Mouse (Mus musculus): ENCODE results near the gene Josd2. TPM values are rescaled to one million over a fixed set of nuclear protein-coding genes. Genes with fewer than 3 reads are reported as not detected.

Josd2 gene
- polyA plus RNA-seq, 2 experiments, result 81.5 to 167 TPM

- Histone ChIP-seq H3K4me3 (replicated peaks; ENCODE audit: low read length) (peak within 1 kb of the TSS; percentile 73), H3K4me2 (replicated peaks; ENCODE audit: low read depth, low read length, severe bottlenecking) (peak within 1 kb of the TSS; percentile 87), H3K4me1 (ENCODE audit: control insufficient read depth, insufficient read depth, low read length) (peaks cover 13% of the 10 kb centered on the region; the same call in 1 of the 2 replicates), H3K27me3 (ENCODE audit: control insufficient read depth, insufficient read depth, low read length) (no peaks in the 10 kb centered on the region), H3K36me3 (ENCODE audit: control insufficient read depth, insufficient read depth, low read length) (peaks cover 29% of the 10 kb centered on the region), H3K27ac (replicated peaks; ENCODE audit: low read depth, low read length) (peak within 1 kb of the TSS; percentile 93), H3K9me3 (ENCODE audit: control insufficient read depth, low read length) (no peaks in the 10 kb centered on the region), H3K9ac (ENCODE audit: low read depth, low read length, severe bottlenecking) (peak within 1 kb of the TSS; percentile 87)
- ATAC-seq (ENCODE audit: low FRiP score, low read depth) (peak; percentile 93), DNase-seq (ENCODE audit: low spot score) (peak; percentile 97)
- TF ChIP-seq POLR2A (IDR thresholded peaks at IDR 0.05; ENCODE audit: borderline replicate concordance, extremely low read depth, insufficient read depth, insufficient read length), result peak; percentile 22; the same call in 1 of the 2 replicates
- under 1% methylated on average over 58 of the region's 58 CpGs for WGBS
Observed at GRCm38 (mm10) chr7:44495992-44496770, 28.4 kb downstream of the Josd2 start, which contains the start of the genes Emc10 and Fam71e1. TSS of gene Emc10 (minus strand) at chr7:44496529. TSS of gene Fam71e1 (plus strand) at chr7:44496581.

- TF ChIP-seq POLR2A (IDR thresholded peaks at IDR 0.05; ENCODE audit: borderline replicate concordance, extremely low read depth, insufficient read depth, insufficient read length), result 0 out of 2 replicates have a peak, but pooled peaks have one; percentile 65
- WGBS, result under 1% methylated on average over 19 of the region's 26 CpGs
- Histone ChIP-seq H3K27ac (replicated peaks; ENCODE audit: low read depth, low read length) (peak overlapping the region; percentile 93), H3K9ac (ENCODE audit: low read depth, low read length, severe bottlenecking) (peak overlapping the region; percentile 87), H3K4me2 (replicated peaks; ENCODE audit: low read depth, low read length, severe bottlenecking) (peak overlapping the region; percentile 87), H3K27me3 (ENCODE audit: control insufficient read depth, insufficient read depth, low read length) (no peaks in the 10 kb centered on the region), H3K36me3 (ENCODE audit: control insufficient read depth, insufficient read depth, low read length) (peaks cover 23% of the 10 kb centered on the region), H3K4me1 (ENCODE audit: control insufficient read depth, insufficient read depth, low read length) (peaks cover 13% of the 10 kb centered on the region; the same call in 1 of the 2 replicates), H3K9me3 (ENCODE audit: control insufficient read depth, low read length) (no peaks in the 10 kb centered on the region), H3K4me3 (replicated peaks; ENCODE audit: low read length) (peak overlapping the region; percentile 73)
- DNase-seq (ENCODE audit: low spot score) (no peak), ATAC-seq (ENCODE audit: low FRiP score, low read depth) (no peak)
Observed at GRCm38 (mm10) chr7:44496771-44497109, 29.0 kb downstream of the Josd2 start.

- ATAC-seq (ENCODE audit: low FRiP score, low read depth), result no peak
- Histone ChIP-seq H3K9me3 (ENCODE audit: control insufficient read depth, low read length) (no peaks in the 10 kb centered on the region), H3K27ac (replicated peaks; ENCODE audit: low read depth, low read length) (no peak overlapping the region), H3K4me3 (replicated peaks; ENCODE audit: low read length) (peak overlapping the region; percentile 73), H3K9ac (ENCODE audit: low read depth, low read length, severe bottlenecking) (peak overlapping the region; percentile 87), H3K36me3 (ENCODE audit: control insufficient read depth, insufficient read depth, low read length) (peaks cover 15% of the 10 kb centered on the region), H3K4me2 (replicated peaks; ENCODE audit: low read depth, low read length, severe bottlenecking) (peak overlapping the region; percentile 87), H3K4me1 (ENCODE audit: control insufficient read depth, insufficient read depth, low read length) (peaks cover 13% of the 10 kb centered on the region; the same call in 1 of the 2 replicates), H3K27me3 (ENCODE audit: control insufficient read depth, insufficient read depth, low read length) (no peaks in the 10 kb centered on the region)
- TF ChIP-seq POLR2A (IDR thresholded peaks at IDR 0.05; ENCODE audit: borderline replicate concordance, extremely low read depth, insufficient read depth, insufficient read length), result no peak
- no peak for DNase-seq (ENCODE audit: low spot score)
- WGBS, result 85% methylated on average over 10 of the region's 10 CpGs
Observed at GRCm38 (mm10) chr7:44497361-44498055, 29.7 kb downstream of the Josd2 start.

GRCm38 (mm10) chr7:44498922-44499321 is 31.1 kb downstream of the Josd2 start:
- Histone ChIP-seq H3K27ac (replicated peaks; ENCODE audit: low read depth, low read length) (no peak overlapping the region), H3K9me3 (ENCODE audit: control insufficient read depth, low read length) (no peaks in the 10 kb centered on the region), H3K4me1 (ENCODE audit: control insufficient read depth, insufficient read depth, low read length) (peaks cover 13% of the 10 kb centered on the region; the same call in 1 of the 2 replicates), H3K4me2 (replicated peaks; ENCODE audit: low read depth, low read length, severe bottlenecking) (no peak overlapping the region), H3K9ac (ENCODE audit: low read depth, low read length, severe bottlenecking) (no peak overlapping the region), H3K27me3 (ENCODE audit: control insufficient read depth, insufficient read depth, low read length) (no peaks in the 10 kb centered on the region), H3K4me3 (replicated peaks; ENCODE audit: low read length) (no peak overlapping the region), H3K36me3 (ENCODE audit: control insufficient read depth, insufficient read depth, low read length) (peaks cover 3% of the 10 kb centered on the region; the same call in 1 of the 2 replicates)
- no peak for TF ChIP-seq POLR2A (IDR thresholded peaks at IDR 0.05; ENCODE audit: borderline replicate concordance, extremely low read depth, insufficient read depth, insufficient read length)
- no peak for ATAC-seq (ENCODE audit: low FRiP score, low read depth)
- 74% methylated on average over 1 of the region's 1 CpGs for WGBS
- DNase-seq (ENCODE audit: low spot score), result no peak

GRCm38 (mm10) chr7:44500046-44500445 is 32.3 kb downstream of the Josd2 start:
- no peak overlapping the region for H3K9ac ChIP-seq (ENCODE audit: low read depth, low read length, severe bottlenecking)
- H3K4me2 ChIP-seq (replicated peaks; ENCODE audit: low read depth, low read length, severe bottlenecking), result no peak overlapping the region
- no peak overlapping the region for H3K4me3 ChIP-seq (replicated peaks; ENCODE audit: low read length)
- 61% methylated on average over 20 of the region's 20 CpGs for WGBS
- no peaks in the 10 kb centered on the region for H3K36me3 ChIP-seq (ENCODE audit: control insufficient read depth, insufficient read depth, low read length)
- ATAC-seq (ENCODE audit: low FRiP score, low read depth), result no peak
- peaks cover 13% of the 10 kb centered on the region; the same call in 1 of the 2 replicates for H3K4me1 ChIP-seq (ENCODE audit: control insufficient read depth, insufficient read depth, low read length)
- TF ChIP-seq POLR2A (IDR thresholded peaks at IDR 0.05; ENCODE audit: borderline replicate concordance, extremely low read depth, insufficient read depth, insufficient read length), result no peak
- no peak overlapping the region for H3K27ac ChIP-seq (replicated peaks; ENCODE audit: low read depth, low read length)
- DNase-seq (ENCODE audit: low spot score), result no peak
- no peaks in the 10 kb centered on the region for H3K27me3 ChIP-seq (ENCODE audit: control insufficient read depth, insufficient read depth, low read length)
- H3K9me3 ChIP-seq (ENCODE audit: control insufficient read depth, low read length), result no peaks in the 10 kb centered on the region
